Mouse (Mus musculus): ENCODE measurements around the gene Myf5. TPM values are rescaled to one million over a fixed set of nuclear protein-coding genes. Genes with fewer than 3 reads are reported as not detected.

The Myf5 gene
- polyA plus RNA-seq, 2 experiments, result 0.01 TPM; not detected in 1

GRCm38 (mm10) chr10:107506397-107506796 lies 20.5 kb upstream of the Myf5 start:
- ATAC-seq (ENCODE audit: insufficient read depth) (no peak), DNase-seq (ENCODE audit: low read depth in 3 of 3, low spot score in 3 of 3) (no peak)
- no peak for TF ChIP-seq EP300 (IDR thresholded peaks at IDR 0.05; ENCODE audit: low read depth)
- no peak for TF ChIP-seq CTCF (IDR thresholded peaks at IDR 0.05; ENCODE audit: low read depth)
- Histone ChIP-seq H3K27me3 (ENCODE audit: control insufficient read depth, insufficient read depth, low read length) (no peaks in the 10 kb centered on the region), H3K4me2 (ENCODE audit: low read depth) (no peak overlapping the region), H3K27ac (no peak overlapping the region), H3K36me3 (replicated peaks; ENCODE audit: control insufficient read depth, insufficient read depth, low read depth) (no peaks in the 10 kb centered on the region), H3K4me1 (replicated peaks; ENCODE audit: control insufficient read depth in 2 of 2, insufficient read depth in 2 of 2, low read length in 1 of 2) (no peaks in the 10 kb centered on the region), H3K9ac (replicated peaks) (no peak overlapping the region), H3K9me3 (ENCODE audit: control insufficient read depth, low read length) (no peaks in the 10 kb centered on the region), H3K4me3 (ENCODE audit: insufficient read depth in 1 of 2, low read depth in 2 of 2, low read length in 2 of 2) (no peak overlapping the region)
- WGBS (ENCODE audit: insufficient replicate concordance), result 53% methylated on average over 2 of the region's 2 CpGs

- ATAC-seq (ENCODE audit: insufficient read depth) (no peak), DNase-seq (ENCODE audit: low read depth in 3 of 3, low spot score in 3 of 3) (no peak)
- TF ChIP-seq EP300 (IDR thresholded peaks at IDR 0.05; ENCODE audit: low read depth) (no peak), CTCF (IDR thresholded peaks at IDR 0.05; ENCODE audit: low read depth) (no peak)
- Histone ChIP-seq H3K36me3 (replicated peaks; ENCODE audit: control insufficient read depth, insufficient read depth, low read depth) (no peaks in the 10 kb centered on the region), H3K27ac (no peak overlapping the region), H3K9ac (replicated peaks) (no peak overlapping the region), H3K9me3 (ENCODE audit: control insufficient read depth, low read length) (no peaks in the 10 kb centered on the region), H3K4me3 (ENCODE audit: insufficient read depth in 1 of 2, low read depth in 2 of 2, low read length in 2 of 2) (no peak overlapping the region), H3K4me2 (ENCODE audit: low read depth) (no peak overlapping the region), H3K27me3 (ENCODE audit: control insufficient read depth, insufficient read depth, low read length) (no peaks in the 10 kb centered on the region), H3K4me1 (replicated peaks; ENCODE audit: control insufficient read depth in 2 of 2, insufficient read depth in 2 of 2, low read length in 1 of 2) (no peaks in the 10 kb centered on the region)
- 56% methylated on average over 4 of the region's 4 CpGs for WGBS (ENCODE audit: insufficient replicate concordance)
Measured at GRCm38 (mm10) chr10:107503430-107503829, 17.5 kb upstream of the Myf5 start.

GRCm38 (mm10) chr10:107502193-107502592 lies 16.3 kb upstream of the Myf5 start:
- H3K27me3 ChIP-seq (ENCODE audit: control insufficient read depth, insufficient read depth, low read length), result no peaks in the 10 kb centered on the region
- TF ChIP-seq EP300 (IDR thresholded peaks at IDR 0.05; ENCODE audit: low read depth) (no peak), CTCF (IDR thresholded peaks at IDR 0.05; ENCODE audit: low read depth) (no peak)
- H3K9ac ChIP-seq (replicated peaks), result no peak overlapping the region
- ATAC-seq (ENCODE audit: insufficient read depth) (no peak), DNase-seq (ENCODE audit: low read depth in 3 of 3, low spot score in 3 of 3) (no peak)
- H3K27ac ChIP-seq, result no peak overlapping the region
- H3K4me2 ChIP-seq (ENCODE audit: low read depth), result no peak overlapping the region
- H3K4me3 ChIP-seq (ENCODE audit: insufficient read depth in 1 of 2, low read depth in 2 of 2, low read length in 2 of 2), result no peak overlapping the region
- no peaks in the 10 kb centered on the region for H3K36me3 ChIP-seq (replicated peaks; ENCODE audit: control insufficient read depth, insufficient read depth, low read depth)
- no peaks in the 10 kb centered on the region for H3K4me1 ChIP-seq (replicated peaks; ENCODE audit: control insufficient read depth in 2 of 2, insufficient read depth in 2 of 2, low read length in 1 of 2)
- no peaks in the 10 kb centered on the region for H3K9me3 ChIP-seq (ENCODE audit: control insufficient read depth, low read length)
- WGBS (ENCODE audit: insufficient replicate concordance), result 70% methylated on average over 7 of the region's 7 CpGs

GRCm38 (mm10) chr10:107499656-107500055 lies 13.7 kb upstream of the Myf5 start:
- 57% methylated on average over 7 of the region's 7 CpGs for WGBS (ENCODE audit: insufficient replicate concordance)
- H3K9me3 ChIP-seq (ENCODE audit: control insufficient read depth, low read length), result no peaks in the 10 kb centered on the region
- H3K27ac ChIP-seq, result no peak overlapping the region
- no peak overlapping the region for H3K4me2 ChIP-seq (ENCODE audit: low read depth)
- H3K4me1 ChIP-seq (replicated peaks; ENCODE audit: control insufficient read depth in 2 of 2, insufficient read depth in 2 of 2, low read length in 1 of 2), result no peaks in the 10 kb centered on the region
- TF ChIP-seq CTCF (IDR thresholded peaks at IDR 0.05; ENCODE audit: low read depth), result no peak
- no peak for TF ChIP-seq EP300 (IDR thresholded peaks at IDR 0.05; ENCODE audit: low read depth)
- no peak overlapping the region for H3K4me3 ChIP-seq (ENCODE audit: insufficient read depth in 1 of 2, low read depth in 2 of 2, low read length in 2 of 2)
- DNase-seq (ENCODE audit: low read depth in 3 of 3, low spot score in 3 of 3), result no peak
- H3K36me3 ChIP-seq (replicated peaks; ENCODE audit: control insufficient read depth, insufficient read depth, low read depth), result no peaks in the 10 kb centered on the region
- H3K9ac ChIP-seq (replicated peaks), result no peak overlapping the region
- no peaks in the 10 kb centered on the region for H3K27me3 ChIP-seq (ENCODE audit: control insufficient read depth, insufficient read depth, low read length)
- ATAC-seq (ENCODE audit: insufficient read depth), result no peak

GRCm38 (mm10) chr10:107496402-107496801 lies 10.5 kb upstream of the Myf5 start:
- Histone ChIP-seq H3K4me3 (ENCODE audit: insufficient read depth in 1 of 2, low read depth in 2 of 2, low read length in 2 of 2) (no peak overlapping the region), H3K27ac (no peak overlapping the region), H3K9ac (replicated peaks) (no peak overlapping the region), H3K27me3 (ENCODE audit: control insufficient read depth, insufficient read depth, low read length) (no peaks in the 10 kb centered on the region), H3K9me3 (ENCODE audit: control insufficient read depth, low read length) (no peaks in the 10 kb centered on the region), H3K4me2 (ENCODE audit: low read depth) (no peak overlapping the region), H3K4me1 (replicated peaks; ENCODE audit: control insufficient read depth in 2 of 2, insufficient read depth in 2 of 2, low read length in 1 of 2) (no peaks in the 10 kb centered on the region), H3K36me3 (replicated peaks; ENCODE audit: control insufficient read depth, insufficient read depth, low read depth) (no peaks in the 10 kb centered on the region)
- WGBS (ENCODE audit: insufficient replicate concordance), result 42% methylated on average over 1 of the region's 1 CpGs
- DNase-seq (ENCODE audit: low read depth in 3 of 3, low spot score in 3 of 3) (no peak), ATAC-seq (ENCODE audit: insufficient read depth) (no peak)
- TF ChIP-seq EP300 (IDR thresholded peaks at IDR 0.05; ENCODE audit: low read depth), result no peak
- no peak for TF ChIP-seq CTCF (IDR thresholded peaks at IDR 0.05; ENCODE audit: low read depth)

Data from liver, embryonic 14.5 days (tissue).